Mouse (Mus musculus): ENCODE results near the gene Zfp346.

Gene Zfp346

DNA sequence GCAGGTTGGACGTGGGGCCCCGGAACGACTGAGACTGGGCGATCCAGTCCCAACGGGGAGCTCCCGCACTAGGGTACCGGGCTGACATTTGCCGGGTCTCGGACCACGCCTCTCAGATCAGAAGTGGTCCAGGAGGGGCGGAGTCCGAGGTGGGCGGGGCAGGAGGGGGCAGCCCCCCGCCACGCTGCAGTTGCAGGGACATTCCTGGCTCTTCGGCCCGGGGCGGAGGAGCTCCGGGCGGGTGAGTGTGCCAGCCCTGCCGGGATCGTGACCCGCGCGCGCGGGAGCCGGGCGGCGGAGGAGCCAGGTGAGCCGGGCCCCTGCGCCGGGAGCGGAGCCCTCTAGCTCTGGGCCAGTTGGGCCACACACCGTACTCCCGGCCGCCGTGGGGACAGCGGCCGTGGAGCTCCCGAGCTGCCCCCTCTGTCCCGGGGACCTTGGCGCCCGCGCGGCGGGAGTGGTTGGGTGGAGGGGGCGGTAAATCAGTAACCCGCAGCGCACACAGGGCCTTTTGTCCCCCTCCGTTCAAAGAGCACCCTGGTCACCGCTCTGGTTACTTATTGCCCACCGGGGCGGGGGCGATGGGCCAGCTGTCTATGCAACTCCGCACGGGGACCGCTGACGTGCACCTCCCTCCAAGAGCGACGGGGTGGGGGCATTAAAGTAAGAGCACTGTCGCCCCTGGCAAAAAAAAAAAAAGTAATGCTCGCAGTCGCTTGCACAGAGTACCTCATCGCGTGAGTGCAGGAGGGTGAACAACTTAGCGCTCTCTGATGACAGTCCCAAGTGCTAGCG, 47.7 kb downstream of the Zfp346 start, which contains the start of gene Fgfr4:
Gene Fgfr4 (plus strand): TSS at position 20 of the 795 bp plus-strand sequence.
- DNase-seq, result peak; percentile 91 to 92

DNA sequence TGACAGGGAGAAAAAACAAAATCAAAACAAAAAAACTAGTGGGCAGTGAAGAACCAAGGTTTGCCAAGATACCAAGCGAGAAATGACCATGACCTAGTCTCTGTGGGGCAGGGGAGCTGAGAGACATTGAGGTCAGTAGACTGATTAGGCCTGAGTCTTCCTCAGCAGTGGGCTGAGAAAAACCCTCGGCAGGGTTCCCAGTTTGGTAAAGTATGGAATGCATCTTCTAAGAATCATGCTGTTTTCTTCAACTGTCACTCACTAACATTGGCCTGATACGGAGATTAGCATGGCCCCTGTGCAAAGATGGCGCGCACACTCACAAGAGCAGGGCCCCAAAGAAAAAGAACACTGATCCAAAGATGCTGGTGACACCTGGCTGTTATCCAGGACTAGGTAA, 48.8 kb downstream of the Zfp346 start:
- no peak for DNase-seq

DNA sequence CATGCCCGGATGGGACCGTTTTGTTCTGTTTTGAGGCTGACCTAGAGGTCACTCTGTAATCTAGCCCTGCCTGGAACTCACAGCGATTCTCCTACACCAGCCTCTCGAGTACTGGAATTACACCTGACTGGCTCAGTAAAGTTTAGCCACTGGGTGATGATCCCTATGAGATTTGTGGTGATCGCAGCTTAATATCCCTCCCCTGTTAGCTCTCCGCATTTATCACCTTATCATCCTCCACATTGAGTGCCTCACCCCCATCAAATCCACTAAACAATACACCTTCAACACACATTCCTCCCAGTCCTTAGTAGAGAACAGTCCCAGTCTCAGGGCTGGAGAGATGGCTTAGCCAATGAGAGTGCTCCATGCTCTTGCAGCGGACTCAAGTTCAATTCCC, 57.3 kb downstream of the Zfp346 start:
- DNase-seq, result no peak

DNA sequence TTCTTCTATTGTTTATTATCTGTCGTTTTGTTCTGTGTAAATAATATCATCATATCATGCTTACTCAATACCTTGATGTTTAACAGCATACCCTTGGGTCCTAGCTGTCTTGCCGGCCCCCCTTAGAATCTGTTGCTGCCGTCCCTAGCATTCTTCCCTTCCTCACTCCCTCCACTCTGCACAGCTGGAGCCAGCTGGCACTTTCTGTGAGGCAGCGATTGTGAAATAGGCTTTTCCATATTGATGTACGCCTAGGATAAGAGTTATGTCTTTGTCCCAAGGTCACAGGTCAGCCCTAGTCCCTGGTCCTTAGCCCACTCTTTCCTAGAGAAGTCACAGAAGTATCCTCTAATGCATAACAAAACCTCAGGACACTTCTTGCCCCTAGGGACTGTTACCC, 58.4 kb downstream of the Zfp346 start:
- DNase-seq, result no peak

DNA sequence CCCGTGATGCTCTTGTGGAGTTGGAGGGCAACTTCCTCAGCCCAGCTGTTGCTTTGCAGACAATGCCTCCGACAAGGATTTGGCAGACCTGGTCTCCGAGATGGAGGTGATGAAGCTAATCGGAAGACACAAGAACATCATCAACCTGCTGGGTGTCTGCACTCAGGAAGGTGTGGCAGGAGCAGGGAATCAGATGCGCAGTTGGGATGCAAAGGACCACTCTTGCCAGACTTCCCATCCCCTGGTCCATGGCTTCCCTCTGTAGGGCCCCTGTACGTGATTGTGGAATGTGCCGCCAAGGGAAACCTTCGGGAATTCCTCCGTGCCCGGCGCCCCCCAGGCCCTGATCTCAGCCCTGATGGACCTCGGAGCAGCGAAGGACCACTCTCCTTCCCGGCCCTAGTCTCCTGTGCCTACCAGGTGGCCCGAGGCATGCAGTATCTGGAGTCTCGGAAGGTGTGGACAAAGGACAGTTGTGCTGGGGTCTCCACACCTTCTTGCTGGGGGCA, 60.8 kb downstream of the Zfp346 start:
- DNase-seq, result no peak

DNA sequence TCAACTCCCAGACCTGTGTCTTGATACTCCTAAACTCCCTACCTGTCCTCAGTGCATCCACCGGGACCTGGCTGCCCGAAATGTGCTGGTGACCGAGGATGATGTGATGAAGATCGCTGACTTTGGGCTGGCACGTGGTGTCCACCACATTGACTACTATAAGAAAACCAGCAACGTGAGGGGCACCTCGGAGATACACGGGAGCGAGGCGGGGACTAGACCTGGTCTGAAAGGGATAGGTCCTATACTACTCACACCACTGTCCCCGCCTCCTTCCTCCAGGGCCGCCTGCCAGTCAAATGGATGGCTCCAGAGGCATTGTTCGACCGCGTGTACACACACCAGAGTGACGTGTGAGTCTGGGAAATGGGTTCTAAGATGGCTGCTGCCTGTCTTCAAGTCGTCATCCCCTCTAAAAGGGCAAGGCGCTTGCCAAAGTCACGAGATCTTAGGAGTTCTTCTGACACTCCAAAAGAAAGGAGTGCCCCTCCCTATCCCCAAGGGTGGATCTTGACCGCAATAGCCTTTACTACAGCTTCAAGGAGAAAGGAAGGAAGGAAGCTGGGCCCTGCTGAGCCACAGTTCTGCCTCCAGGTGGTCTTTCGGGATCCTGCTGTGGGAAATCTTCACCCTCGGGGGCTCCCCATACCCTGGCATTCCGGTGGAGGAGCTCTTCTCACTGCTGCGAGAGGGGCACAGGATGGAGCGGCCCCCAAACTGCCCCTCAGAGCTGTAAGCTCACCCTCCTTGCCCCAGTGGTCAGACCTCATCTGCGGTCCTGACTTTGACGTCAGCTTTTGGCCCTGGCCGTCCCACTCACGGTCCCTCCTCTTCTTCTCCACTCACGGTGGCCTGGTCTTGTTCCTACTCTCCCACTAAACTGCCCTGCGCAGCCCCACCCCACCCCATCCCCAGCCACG, 62.0 kb downstream of the Zfp346 start:
- DNase-seq, result no peak

DNA sequence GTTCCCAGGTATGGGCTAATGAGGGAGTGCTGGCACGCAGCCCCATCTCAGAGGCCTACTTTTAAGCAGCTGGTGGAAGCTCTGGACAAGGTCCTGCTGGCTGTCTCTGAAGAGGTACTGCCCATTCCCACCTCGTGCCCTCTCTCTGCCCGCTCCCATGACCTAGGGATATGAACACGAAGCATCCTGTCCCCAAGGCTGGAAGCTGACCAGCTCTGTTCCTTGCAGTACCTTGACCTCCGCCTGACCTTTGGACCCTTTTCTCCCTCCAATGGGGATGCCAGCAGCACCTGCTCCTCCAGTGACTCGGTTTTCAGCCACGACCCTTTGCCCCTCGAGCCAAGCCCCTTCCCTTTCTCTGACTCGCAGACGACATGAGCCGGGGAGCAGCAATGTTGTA, 62.7 kb downstream of the Zfp346 start:
- DNase-seq, result peak; percentile 54 to 74

DNA sequence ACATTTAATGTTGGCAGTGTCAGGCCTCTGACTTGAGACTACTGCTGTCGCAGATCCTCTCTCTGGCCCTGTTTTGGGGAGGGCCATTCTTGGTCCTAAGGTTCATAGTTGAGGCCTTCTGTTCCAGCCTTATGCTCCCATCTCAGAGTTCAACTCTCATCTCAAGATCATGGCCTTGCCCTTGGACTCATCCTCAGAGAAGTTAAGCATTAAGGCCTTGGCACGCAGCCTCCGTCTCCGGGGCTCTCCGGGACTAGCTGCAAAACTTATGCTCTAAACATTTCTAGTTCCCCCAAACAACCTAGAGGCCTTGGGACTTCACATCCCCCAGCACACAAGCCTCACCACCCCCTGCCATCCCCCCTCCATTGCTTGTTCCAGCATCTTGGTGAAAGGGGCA, 63.1 kb downstream of the Zfp346 start:
- peak; percentile 70 to 71 for DNase-seq

DNA sequence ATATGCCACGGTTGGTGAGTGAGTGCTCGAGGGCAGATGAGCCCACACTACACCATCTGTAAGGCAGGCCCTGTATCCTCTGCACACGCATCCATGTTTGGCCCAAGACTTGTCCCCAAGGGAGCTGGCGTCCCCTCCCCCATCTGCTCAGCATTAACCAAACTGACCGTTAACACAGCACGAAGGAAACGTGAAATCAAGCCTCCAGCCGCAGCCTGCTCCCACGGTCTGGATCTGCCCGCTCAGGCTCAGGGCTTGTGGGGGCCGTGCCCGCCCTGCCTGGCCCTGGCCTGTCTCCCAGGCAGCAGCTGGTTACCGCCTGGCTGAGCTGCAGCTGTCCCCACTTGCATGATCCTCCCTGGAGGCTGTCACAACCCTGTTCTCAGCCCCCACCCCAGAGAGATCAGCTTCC, 63.9 kb downstream of the Zfp346 start:
- peak; percentile 47 to 63 for DNase-seq

DNA sequence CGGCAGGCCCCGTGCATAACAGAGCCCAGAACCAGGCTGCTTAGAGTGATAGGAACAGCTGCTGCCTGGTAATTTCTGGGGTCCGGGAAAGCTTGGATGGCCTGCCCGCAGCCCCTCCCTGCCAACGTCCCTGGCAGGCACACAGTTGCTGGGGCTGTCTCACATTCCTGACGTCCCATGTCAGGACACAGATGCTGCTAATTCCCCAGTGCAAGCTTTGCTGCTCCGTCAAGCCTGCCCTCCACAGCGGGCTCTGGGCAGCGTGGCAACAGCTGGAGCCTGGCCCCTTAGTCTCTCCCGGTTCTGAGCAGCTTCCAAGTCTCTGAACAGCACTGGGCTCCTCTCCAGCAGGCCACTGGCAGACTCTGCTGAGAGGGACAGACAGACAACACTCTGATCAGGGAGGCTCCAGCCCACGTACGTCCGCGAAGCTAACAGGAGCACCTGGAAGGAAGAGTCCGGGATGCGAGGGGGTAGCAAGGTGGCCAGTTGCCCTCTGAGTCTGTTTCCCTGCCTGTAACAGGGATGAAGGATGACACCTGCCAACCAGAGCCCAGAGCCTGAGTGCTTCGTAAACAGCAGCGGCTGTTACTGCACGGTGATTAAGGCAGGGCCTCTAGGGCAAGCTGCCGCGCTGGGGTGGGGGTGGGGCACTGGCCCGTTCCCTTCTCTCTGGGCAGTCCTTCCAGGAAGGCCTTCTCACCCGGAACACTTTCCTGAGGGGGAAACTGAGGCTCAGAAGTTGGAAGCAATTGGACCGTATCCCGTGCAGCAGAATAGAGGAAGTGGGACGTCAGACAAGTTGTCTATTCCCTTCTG, 66.6 kb downstream of the Zfp346 start:
- DNase-seq, result peak in 1 of 2 experiments; percentile 48

DNA sequence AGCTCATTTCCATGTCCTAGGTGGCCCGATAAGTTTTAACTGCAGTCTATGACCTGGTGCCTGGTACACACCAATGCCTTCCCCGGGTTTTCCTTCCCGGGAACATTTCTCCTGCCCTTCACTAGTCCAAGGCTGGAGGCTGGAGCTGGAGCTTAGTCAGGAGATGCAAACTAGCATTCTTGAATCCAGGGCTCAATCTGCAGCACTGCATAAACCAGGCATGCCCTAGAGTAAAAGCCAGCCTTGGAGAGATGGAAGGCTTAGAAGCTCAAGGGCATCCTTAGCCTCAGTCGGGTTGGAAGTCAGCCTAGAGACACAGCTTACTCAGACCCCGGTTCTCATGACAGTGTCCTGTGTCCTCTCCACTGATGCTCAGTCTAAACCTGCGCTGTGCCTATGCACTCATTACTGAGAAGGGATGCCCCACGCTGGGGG, 67.2 kb downstream of the Zfp346 start:
- DNase-seq, result no peak

DNA sequence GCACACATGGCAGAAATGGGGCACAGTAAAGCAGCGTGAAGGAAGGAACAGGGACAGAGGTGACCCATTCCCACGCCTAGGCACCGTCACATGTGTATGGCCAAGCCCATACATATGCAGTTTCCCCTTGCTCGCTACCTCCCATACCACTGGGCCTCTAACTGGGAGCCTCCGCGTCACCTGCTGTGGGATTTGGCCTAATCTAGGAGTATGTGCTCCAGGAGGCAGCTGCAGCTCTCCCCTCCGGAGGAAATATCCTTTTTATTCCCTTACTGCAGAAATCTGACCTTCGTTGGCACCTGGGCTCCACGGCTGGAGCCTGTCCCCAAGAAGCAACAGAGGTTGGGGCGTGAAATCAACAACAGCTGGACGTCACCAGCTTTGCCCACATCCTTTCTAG, 69.2 kb downstream of the Zfp346 start:
- DNase-seq, result no peak

DNA sequence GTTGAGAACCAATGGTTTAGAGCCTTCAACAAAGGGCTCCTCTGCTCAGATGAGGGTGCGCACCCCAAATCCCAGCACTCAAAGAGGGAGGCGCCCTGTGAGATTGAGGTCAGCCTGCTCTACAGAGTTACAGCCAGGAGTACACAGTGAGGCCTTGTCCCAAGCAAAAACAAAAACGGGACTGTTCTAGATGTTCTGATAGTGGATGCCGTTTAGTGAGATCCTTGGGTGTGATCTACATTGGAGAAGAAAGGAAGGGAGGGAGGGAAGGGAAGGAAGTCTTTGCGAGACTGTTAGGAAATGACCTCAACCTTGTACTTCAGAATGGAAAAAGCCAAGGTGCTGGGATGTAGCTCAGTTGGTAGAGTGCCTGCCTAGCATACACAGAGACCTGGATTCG, 71.2 kb downstream of the Zfp346 start:
- DNase-seq, result no peak

DNA sequence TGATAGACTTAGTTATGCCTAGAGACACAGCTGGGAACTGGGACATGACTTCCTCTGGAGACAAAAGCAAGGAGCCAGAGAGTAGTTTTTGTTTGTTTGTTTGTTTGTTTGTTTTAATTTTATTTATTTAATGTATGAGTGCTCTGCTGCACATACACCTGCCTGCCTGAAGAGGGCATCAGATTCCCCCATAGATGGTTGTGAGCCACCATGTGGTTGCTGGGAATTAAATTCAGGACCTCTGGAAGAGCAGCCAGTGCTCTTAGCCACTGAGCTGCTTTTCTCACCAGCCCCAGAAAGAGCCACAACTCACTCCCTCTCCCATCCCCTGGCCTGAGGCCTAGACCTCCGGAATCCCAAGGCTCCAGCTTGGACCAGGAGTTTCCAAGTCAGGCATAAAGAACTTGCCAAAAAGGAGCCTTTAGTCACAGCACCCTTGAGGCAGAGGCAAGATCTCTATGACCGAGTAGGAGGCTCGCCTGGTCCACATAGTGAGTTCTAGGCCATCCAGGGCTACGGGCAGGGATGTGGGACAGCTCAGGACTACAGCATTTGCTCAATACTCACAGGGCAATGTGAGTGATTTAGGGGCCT, 72.9 kb downstream of the Zfp346 start:
- DNase-seq, result no peak

DNA sequence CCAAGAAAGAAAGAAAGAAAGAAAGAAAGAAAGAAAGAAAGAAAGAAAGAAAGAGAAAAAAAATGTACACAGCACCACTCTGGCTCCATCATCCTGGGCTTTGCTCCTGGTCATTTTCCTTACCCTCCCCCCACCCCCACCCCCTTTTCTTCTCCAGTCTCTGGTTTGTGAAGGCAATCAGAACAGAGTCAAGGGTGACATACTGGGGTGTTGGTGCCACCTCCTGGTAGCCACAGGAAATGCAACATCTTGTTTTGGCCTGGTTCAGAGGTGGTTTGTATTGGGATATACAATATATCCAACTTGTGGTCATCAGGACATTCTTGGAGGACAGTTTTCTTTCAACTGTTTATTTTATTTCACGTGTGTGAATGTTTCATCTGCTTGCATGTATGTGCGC, 73.4 kb downstream of the Zfp346 start:
- DNase-seq, result peak; percentile 64 to 87

DNA sequence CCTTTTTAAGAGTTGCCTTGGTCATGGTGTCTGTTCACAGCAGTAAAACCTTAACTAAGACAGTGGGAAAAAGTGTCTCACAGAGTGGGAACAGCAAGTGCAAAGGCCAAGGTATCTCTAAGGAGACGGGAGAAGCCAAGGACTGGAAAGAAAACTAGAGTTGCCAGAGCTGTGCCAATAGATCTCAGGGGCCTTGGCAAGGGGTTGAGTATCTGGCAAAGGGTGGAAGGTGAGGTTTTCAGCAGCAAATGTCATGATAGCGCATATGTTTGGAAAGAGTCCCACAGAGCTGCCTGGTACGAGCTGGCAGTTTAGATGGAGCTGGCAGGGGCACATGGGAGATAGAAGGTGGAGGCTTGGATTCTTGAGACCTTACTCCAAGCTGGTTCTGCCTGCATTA, 74.5 kb downstream of the Zfp346 start:
- DNase-seq, result peak in 1 of 2 experiments; percentile 26

DNA sequence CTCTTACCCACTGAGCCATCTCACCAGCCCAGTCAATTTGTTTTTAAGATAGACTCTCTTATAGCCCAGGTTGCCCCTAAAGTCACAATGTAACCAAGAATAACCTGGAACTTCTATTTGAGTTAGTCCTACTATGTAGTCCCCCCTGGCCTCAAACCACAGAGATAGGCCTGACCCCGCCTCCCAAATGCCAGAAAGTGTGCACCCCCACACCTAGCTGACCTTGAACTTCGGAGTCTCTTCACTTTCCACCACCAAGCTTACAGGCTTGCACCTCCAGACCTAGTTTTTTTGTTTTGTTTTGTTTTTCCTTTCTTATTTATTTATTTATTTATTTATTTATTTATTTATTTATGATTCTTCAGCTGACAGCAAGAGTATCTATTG, 76.7 kb downstream of the Zfp346 start:
- DNase-seq, result no peak

DNA sequence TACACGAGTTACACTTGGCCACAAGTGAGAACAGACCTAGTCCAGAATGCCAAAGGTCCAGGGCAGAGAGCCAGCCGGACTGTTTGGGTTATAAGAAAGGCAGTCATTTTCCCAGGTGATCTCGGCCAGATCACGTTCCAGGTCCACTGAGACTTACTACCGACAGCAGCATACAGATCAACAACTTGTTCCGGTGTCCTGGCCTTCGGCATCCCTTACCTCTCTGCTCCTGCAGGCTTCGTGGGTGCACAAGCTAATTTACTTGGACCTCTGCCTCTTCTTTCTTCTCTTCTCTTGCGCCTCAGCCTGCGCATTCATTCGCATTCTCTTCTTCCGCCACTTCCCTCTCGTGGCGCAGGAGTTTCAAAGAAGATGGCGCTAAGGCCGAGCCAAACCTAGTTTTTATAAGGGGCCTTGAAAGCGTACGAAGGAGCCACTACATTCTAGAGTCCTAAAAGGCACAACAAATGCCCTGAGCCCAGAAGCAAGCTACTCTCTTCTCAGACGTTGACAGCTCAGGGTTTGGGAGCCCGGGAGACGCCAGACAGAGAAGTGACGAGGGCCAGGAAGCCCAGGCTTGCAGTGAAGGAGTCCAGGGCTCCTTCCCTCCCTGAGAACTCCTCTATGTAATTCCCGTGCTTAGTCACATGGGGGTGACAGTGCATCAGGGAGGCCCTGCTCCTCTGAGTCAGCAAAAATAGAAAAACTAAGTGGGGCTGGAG, 77.2 kb downstream of the Zfp346 start:
- peak; percentile 82 to 84 for DNase-seq

DNA sequence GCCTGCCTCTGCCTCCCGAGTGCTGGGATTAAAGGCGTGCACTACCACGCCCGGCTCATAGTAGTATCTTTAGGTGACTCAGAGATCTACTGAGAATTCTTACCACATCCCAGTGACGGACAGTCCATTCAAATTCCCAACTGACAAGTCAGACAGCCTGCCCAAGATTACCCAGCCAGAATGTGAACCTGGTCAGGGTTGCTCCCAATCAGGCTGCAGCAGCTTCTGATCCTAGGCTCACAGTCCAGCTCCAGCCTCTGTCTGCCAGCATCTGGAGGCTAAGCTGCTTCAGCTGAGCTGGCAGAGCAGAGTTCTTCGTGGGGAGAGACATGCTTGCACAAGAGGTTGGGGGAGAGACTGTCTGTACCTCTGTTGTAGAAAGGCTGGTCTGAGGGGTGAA, 78.3 kb downstream of the Zfp346 start:
- DNase-seq, result no peak

All from kidney, adult 8-10 months (tissue).